Mouse (Mus musculus) hindbrain, embryonic 11.5 days (tissue): Measurements from ENCODE around the gene Tspan3. TPM values are rescaled to one million over a fixed set of nuclear protein-coding genes. Genes with fewer than 3 reads are reported as not detected.
A peak's percentile ranks its signal among the peaks of the same experiment; 100 is the strongest.

ENCODE experiments used
- ATAC-seq: fragments of 200-750 bp; cut with Nextera tagmentation; 2 replicates; pipeline ENCODE4 v1.8.0; 2017; ENCODE audit warnings: mild to moderate bottlenecking, moderate TSS enrichment, moderate library complexity; ENCODE audit not compliant: low FRiP score
- DNase-seq: peaks from one replicate; pipeline ENCODE4 v3.0.0-alpha.2; 2015; ENCODE audit warnings: low spot score
- H3K27ac ChIP-seq: fragments of 300-500 bp; sonication (generic); 2 replicates; pipeline ENCODE4 v1.5.1; 2014; ENCODE audit warnings: mild to moderate bottlenecking, low read depth, low read length
- H3K27me3 ChIP-seq: fragments of 300-500 bp; sonication (generic); 2 replicates; pipeline ENCODE4 v1.6.1; 2014; ENCODE audit warnings: mild to moderate bottlenecking, low read length, moderate library complexity, mixed read lengths; ENCODE audit not compliant: control insufficient read depth, insufficient read depth
- H3K36me3 ChIP-seq: fragments of 300-500 bp; sonication (generic); 2 replicates; pipeline ENCODE4 v1.6.1; 2014; ENCODE audit warnings: mild to moderate bottlenecking, low read length, moderate library complexity, mixed read lengths; ENCODE audit not compliant: control insufficient read depth, insufficient read depth
- H3K4me1 ChIP-seq: fragments of 300-500 bp; sonication (generic); replicated peaks from 2 replicates; pipeline ENCODE4 v1.6.1; 2014; ENCODE audit warnings: low read length, mixed read lengths; ENCODE audit not compliant: control insufficient read depth, insufficient read depth
- H3K4me2 ChIP-seq: fragments of 300-500 bp; sonication (generic); replicated peaks from 2 replicates; pipeline ENCODE4 v1.6.1; 2014; ENCODE audit warnings: mild to moderate bottlenecking, low read depth, low read length
- H3K4me3 ChIP-seq: fragments of 300-500 bp; sonication (generic); 2 replicates; pipeline ENCODE4 v1.5.1; 2014; ENCODE audit warnings: low read depth, low read length
- H3K9ac ChIP-seq: fragments of 300-500 bp; sonication (generic); 2 replicates; pipeline ENCODE4 v1.6.1; 2014; ENCODE audit warnings: low read depth, low read length
- H3K9me3 ChIP-seq: fragments of 300-500 bp; sonication (generic); 2 replicates; pipeline ENCODE4 v1.6.1; 2016; ENCODE audit warnings: low read length; ENCODE audit not compliant: control insufficient read depth
- WGBS: fragments of 180-500 bp; shearing (Covaris S2); extraction: QIAGEN DNeasy Blood & Tissue Kit; methylation state at CpG from one replicate; pipeline ENCODE4 v1.1.7; 2014; 5-methylcytosine and 5-hydroxymethylcytosine counted together
- polyA plus RNA-seq: library from polyadenylated mRNA; unstranded; fragments of >200 nt; fragmentation: Nextera tagmentation; extraction: Ambion mirVana; gene quantifications from 2 replicates; pipeline ENCODE4 v1.2.1, GENCODE M21; 2014

Tspan3 gene
- polyA plus RNA-seq, 1 experiment from 2014 or later = 529 TPM

- no peak for DNase-seq
- Histone ChIP-seq H3K4me3 (no peak overlapping the region), H3K9ac (no peak overlapping the region), H3K4me1 (no peaks in the 10 kb centered on the region), H3K36me3 (no peaks in the 10 kb centered on the region), H3K27ac (no peak overlapping the region), H3K4me2 (no peak overlapping the region), H3K9me3 (no peaks in the 10 kb centered on the region), H3K27me3 (no peaks in the 10 kb centered on the region)
- WGBS = 45% methylated on average over 2 of the region's 2 CpGs
- no peak for ATAC-seq
These were observed 73.2 kb downstream of the Tspan3 start for GRCm38 (mm10) chr9:56092102-56092501.

DNA sequence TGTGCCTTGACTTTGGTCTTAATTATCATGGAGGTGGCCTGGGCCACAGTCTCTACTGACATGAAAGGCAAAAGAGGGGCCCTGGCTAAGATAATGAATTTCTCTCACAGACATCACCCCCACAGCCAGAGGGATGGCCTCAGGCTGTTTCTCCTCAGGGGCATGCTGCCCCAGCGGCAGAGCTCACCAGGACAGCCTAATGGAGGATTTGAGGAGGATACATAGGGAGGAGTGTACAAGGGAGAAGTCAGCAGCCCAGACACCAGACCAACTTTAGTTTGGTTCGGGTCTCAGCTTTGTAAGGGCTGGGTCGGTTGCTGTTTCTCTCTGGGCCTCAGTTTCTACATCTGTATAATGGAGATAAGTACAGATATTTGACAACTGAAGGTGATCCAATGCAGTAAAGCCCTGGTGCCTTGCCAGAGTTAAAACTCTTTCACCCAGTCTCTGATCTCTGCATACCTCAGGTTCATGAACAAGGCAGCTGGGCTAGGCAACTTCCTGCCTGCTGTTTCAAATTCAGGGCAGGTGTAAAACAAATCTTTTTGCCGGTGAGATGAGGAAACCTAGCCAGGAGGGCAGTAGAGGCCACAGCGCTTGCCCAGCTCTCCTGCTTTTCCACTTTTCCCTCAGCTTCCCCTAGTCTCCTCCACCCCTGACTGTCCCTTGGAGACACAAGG lies 74.6 kb downstream of the Tspan3 start:
- 80% methylated on average over 5 of the region's 5 CpGs for WGBS
- H3K36me3 ChIP-seq = no peaks in the 10 kb centered on the region
- H3K27me3 ChIP-seq = no peaks in the 10 kb centered on the region
- DNase-seq = no peak
- no peak overlapping the region for H3K27ac ChIP-seq
- no peak overlapping the region for H3K4me2 ChIP-seq
- no peak for ATAC-seq
- no peaks in the 10 kb centered on the region for H3K9me3 ChIP-seq
- no peak overlapping the region for H3K9ac ChIP-seq
- no peaks in the 10 kb centered on the region for H3K4me1 ChIP-seq
- no peak overlapping the region for H3K4me3 ChIP-seq

GRCm38 (mm10) chr9:56089778-56090520 lies 75.3 kb downstream of the Tspan3 start, which contains the start of gene Pstpip1:
TSS of gene Pstpip1 (plus strand) at chr9:56089962.
- Histone ChIP-seq H3K9ac (no peak within 1 kb of the TSS), H3K27ac (no peak within 1 kb of the TSS), H3K4me3 (no peak within 1 kb of the TSS), H3K9me3 (no peaks in the 10 kb centered on the region), H3K4me2 (no peak within 1 kb of the TSS), H3K4me1 (no peaks in the 10 kb centered on the region), H3K36me3 (no peaks in the 10 kb centered on the region), H3K27me3 (no peaks in the 10 kb centered on the region)
- DNase-seq (peak; percentile 24), ATAC-seq (no peak)
- 41% methylated on average over 22 of the region's 22 CpGs for WGBS

- ATAC-seq = no peak
- Histone ChIP-seq H3K4me2 (no peak overlapping the region), H3K9me3 (no peaks in the 10 kb centered on the region), H3K4me3 (no peak overlapping the region), H3K9ac (no peak overlapping the region), H3K36me3 (0 out of 2 replicates have a peak, but pooled peaks cover 3% of the 10 kb centered on the region), H3K27me3 (no peaks in the 10 kb centered on the region), H3K4me1 (no peaks in the 10 kb centered on the region), H3K27ac (no peak overlapping the region)
- DNase-seq = no peak
- WGBS = 82% methylated on average over 5 of the region's 5 CpGs
These were observed 78.8 kb downstream of the Tspan3 start for GRCm38 (mm10) chr9:56086524-56086923.

Other genes with a start within 250 kb of the Tspan3 start
- gene Scaper, start 227.4 kb downstream of the Tspan3 start, polyA plus RNA-seq = 14.7 and 15.1 TPM in 2 replicates
- gene 4930563M21Rik, start 154.9 kb downstream of the Tspan3 start, polyA plus RNA-seq = not detected in 2 replicates
- 387 and 392 TPM in 2 replicates for gene Rcn2, start 123.6 kb downstream of the Tspan3 start, polyA plus RNA-seq
- gene Pstpip1, start 75.5 kb downstream of the Tspan3 start, polyA plus RNA-seq = 0.19 and 0.45 TPM in 2 replicates